Mouse (Mus musculus) mature B cell (primary cell): ENCODE results near the gene Tbc1d1.

Experiments
- in situ Hi-C: fragments of 300-500 bp; cut with MboI; formaldehyde crosslinking; loops from 2 replicates; pipeline ENCODE4 v1.14.3; 2019

Gene Tbc1d1

GRCm38 (mm10) chr5:64274738-64275451 lies 118.8 kb downstream of the Tbc1d1 start:
- in situ Hi-C loops = no loop called here

GRCm38 (mm10) chr5:64277646-64278191 lies 121.6 kb downstream of the Tbc1d1 start:
- in situ Hi-C loops = no loop called here

GRCm38 (mm10) chr5:64279668-64280067 lies 123.6 kb downstream of the Tbc1d1 start:
- in situ Hi-C loops = no loop called here

- in situ Hi-C loops = no loop called here
Observed at GRCm38 (mm10) chr5:64280191-64280590, 124.1 kb downstream of the Tbc1d1 start.

- in situ Hi-C loops = no loop called here
Observed at GRCm38 (mm10) chr5:64280613-64281012, 124.5 kb downstream of the Tbc1d1 start.

- in situ Hi-C loops = no loop called here
Observed at GRCm38 (mm10) chr5:64281674-64282073, 125.6 kb downstream of the Tbc1d1 start.

GRCm38 (mm10) chr5:64282594-64282993 lies 126.5 kb downstream of the Tbc1d1 start:
- in situ Hi-C loops = no loop called here

GRCm38 (mm10) chr5:64285289-64285688 lies 129.2 kb downstream of the Tbc1d1 start:
- in situ Hi-C loops = no loop called here

- in situ Hi-C loops = no loop called here
Observed at GRCm38 (mm10) chr5:64285851-64286250, 129.7 kb downstream of the Tbc1d1 start.

- in situ Hi-C loops = no loop called here
Observed at GRCm38 (mm10) chr5:64287287-64287686, 131.2 kb downstream of the Tbc1d1 start.

GRCm38 (mm10) chr5:64288031-64288928 lies 132.2 kb downstream of the Tbc1d1 start:
- in situ Hi-C loops = no loop called here

- in situ Hi-C loops = no loop called here
Observed at GRCm38 (mm10) chr5:64289202-64290060, 133.3 kb downstream of the Tbc1d1 start.

- in situ Hi-C loops = no loop called here
Observed at GRCm38 (mm10) chr5:64290061-64290345, 133.9 kb downstream of the Tbc1d1 start.

GRCm38 (mm10) chr5:64291657-64292056 lies 135.6 kb downstream of the Tbc1d1 start:
- in situ Hi-C loops = no loop called here

GRCm38 (mm10) chr5:64295621-64296020 lies 139.5 kb downstream of the Tbc1d1 start:
- in situ Hi-C loops = no loop called here

GRCm38 (mm10) chr5:64296328-64296727 lies 140.2 kb downstream of the Tbc1d1 start:
- in situ Hi-C loops = no loop called here

- in situ Hi-C loops = no loop called here
Observed at GRCm38 (mm10) chr5:64297100-64297499, 141.0 kb downstream of the Tbc1d1 start.

GRCm38 (mm10) chr5:64298331-64299036 lies 142.4 kb downstream of the Tbc1d1 start:
- in situ Hi-C loops = no loop called here

- in situ Hi-C loops = no loop called here
Observed at GRCm38 (mm10) chr5:64299508-64300324, 143.6 kb downstream of the Tbc1d1 start.

- in situ Hi-C loops = no loop called here
Observed at GRCm38 (mm10) chr5:64301246-64301645, 145.1 kb downstream of the Tbc1d1 start.
